Mouse (Mus musculus) limb, embryonic 14.5 days (tissue): ENCODE data around the gene Ube2j1. TPM values are rescaled to one million over a fixed set of nuclear protein-coding genes. Genes with fewer than 3 reads are reported as not detected.
"Not testable (repeated sequence)": the region's sequence is repeated elsewhere in the genome, so short reads cannot be mapped to it uniquely, and the experiment has no call there.

ENCODE experiments used
- ATAC-seq: fragments of 200-750 bp; cut with Nextera tagmentation; 2 replicates; pipeline ENCODE4 v1.8.0; 2017; ENCODE audit warnings: low read depth, moderate number of reproducible peaks, moderate TSS enrichment; ENCODE audit not compliant: low FRiP score
- DNase-seq: peaks from one replicate; pipeline ENCODE4 v3.0.0-alpha.2; 2015; ENCODE audit warnings: low spot score
- H3K27ac ChIP-seq: fragments of 300-500 bp; sonication (generic); replicated peaks from 2 replicates; pipeline ENCODE4 v1.5.1; 2014; ENCODE audit warnings: low read depth, mild to moderate bottlenecking, low read length, moderate library complexity, mixed read lengths
- H3K27me3 ChIP-seq: fragments of 300-500 bp; sonication (generic); 2 replicates; pipeline ENCODE4 v1.6.1; 2014; ENCODE audit warnings: low read length, mixed read lengths; ENCODE audit not compliant: control insufficient read depth, insufficient read depth
- H3K36me3 ChIP-seq: fragments of 300-500 bp; sonication (generic); 2 replicates; pipeline ENCODE4 v1.6.1; 2014; ENCODE audit warnings: mild to moderate bottlenecking, low read length, moderate library complexity, mixed read lengths; ENCODE audit not compliant: control insufficient read depth, insufficient read depth
- H3K4me1 ChIP-seq: fragments of 300-500 bp; sonication (generic); 2 replicates; pipeline ENCODE4 v1.6.1; 2014; ENCODE audit warnings: antibody characterized with exemption, low read length, mixed read lengths; ENCODE audit not compliant: control insufficient read depth, insufficient read depth
- H3K4me2 ChIP-seq: fragments of 300-500 bp; sonication (generic); replicated peaks from 2 replicates; pipeline ENCODE4 v1.6.1; 2014; ENCODE audit warnings: low read depth, mild to moderate bottlenecking, low read length, moderate library complexity; ENCODE audit not compliant: severe bottlenecking
- H3K4me3 ChIP-seq: fragments of 300-500 bp; sonication (generic); replicated peaks from 2 replicates; pipeline ENCODE4 v1.5.1; 2014; ENCODE audit warnings: low read length
- H3K9ac ChIP-seq: fragments of 300-500 bp; sonication (generic); 2 replicates; pipeline ENCODE4 v1.6.1; 2014; ENCODE audit warnings: mild to moderate bottlenecking, low read depth, low read length, moderate library complexity; ENCODE audit not compliant: severe bottlenecking
- H3K9me3 ChIP-seq: fragments of 300-500 bp; sonication (generic); 2 replicates; pipeline ENCODE4 v1.6.1; 2016; ENCODE audit warnings: low read length; ENCODE audit not compliant: control insufficient read depth
- POLR2A ChIP-seq: fragments of 200-500 bp; IDR thresholded peaks from 2 replicates; pipeline ENCODE4 v1.8.0; 2012; ENCODE audit warnings: inconsistent platforms, mild to moderate bottlenecking, moderate library complexity, borderline replicate concordance; ENCODE audit not compliant: insufficient read depth, insufficient read length; ENCODE audit errors: extremely low read depth
- WGBS: fragments of 180-500 bp; shearing (Covaris S2); extraction: QIAGEN DNeasy Blood & Tissue Kit; methylation state at CpG from one replicate; pipeline ENCODE4 v1.1.7; 2014; 5-methylcytosine and 5-hydroxymethylcytosine counted together
- polyA plus RNA-seq, 2 experiments: library from polyadenylated mRNA; depleted of rRNA in 1 of 2; stranded (reverse) in 1 of 2; unstranded in 1 of 2; fragments of >200 nt; fragmentation: Nextera tagmentation in 1 of 2; extraction: Ambion mirVana in 1 of 2; gene quantifications; 2 replicates each; pipeline versions ENCODE4 v1.2.1 to v1.2.3; 2012 to 2014

Ube2j1 gene
- polyA plus RNA-seq, 2 experiments = 26.6 to 38.0 TPM

GRCm38 (mm10) chr4:32989346-32989745 lies 41.9 kb upstream of the Ube2j1 start:
- Histone ChIP-seq H3K4me3 (no peak overlapping the region), H3K27me3 (no peaks in the 10 kb centered on the region), H3K9me3 (no peaks in the 10 kb centered on the region), H3K9ac (no peak overlapping the region), H3K36me3 (no peaks in the 10 kb centered on the region), H3K27ac (no peak overlapping the region), H3K4me1 (peaks cover 7% of the 10 kb centered on the region; the same call in 1 of the 2 replicates), H3K4me2 (no peak overlapping the region)
- no peak for TF ChIP-seq POLR2A
- DNase-seq = no peak
- 78% methylated on average over 2 of the region's 2 CpGs for WGBS
- ATAC-seq = no peak

GRCm38 (mm10) chr4:32994168-32994567 lies 37.0 kb upstream of the Ube2j1 start:
- DNase-seq = no peak
- H3K27ac ChIP-seq = no peak overlapping the region
- no peak overlapping the region for H3K9ac ChIP-seq
- H3K9me3 ChIP-seq = no peaks in the 10 kb centered on the region
- H3K27me3 ChIP-seq = no peaks in the 10 kb centered on the region
- no peaks in the 10 kb centered on the region for H3K36me3 ChIP-seq
- H3K4me2 ChIP-seq = no peak overlapping the region
- TF ChIP-seq POLR2A = no peak
- no peak overlapping the region for H3K4me3 ChIP-seq
- H3K4me1 ChIP-seq = no peaks in the 10 kb centered on the region
- ATAC-seq = no peak
- WGBS = 68% methylated on average over 3 of the region's 3 CpGs

- no peak overlapping the region for H3K4me2 ChIP-seq
- WGBS = 90% methylated on average over 5 of the region's 5 CpGs
- no peaks in the 10 kb centered on the region for H3K27me3 ChIP-seq
- H3K9ac ChIP-seq = no peak overlapping the region
- no peaks in the 10 kb centered on the region for H3K36me3 ChIP-seq
- H3K4me1 ChIP-seq = no peaks in the 10 kb centered on the region
- H3K9me3 ChIP-seq = no peaks in the 10 kb centered on the region
- no peak overlapping the region for H3K4me3 ChIP-seq
- DNase-seq = no peak
- ATAC-seq = no peak
- no peak for TF ChIP-seq POLR2A
- H3K27ac ChIP-seq = no peak overlapping the region
Observed at GRCm38 (mm10) chr4:32996083-32996482, 35.1 kb upstream of the Ube2j1 start.

GRCm38 (mm10) chr4:32997571-32997970 lies 33.6 kb upstream of the Ube2j1 start:
- ATAC-seq (no peak), DNase-seq (no peak)
- no peak overlapping the region for H3K27ac ChIP-seq
- no peaks in the 10 kb centered on the region for H3K4me1 ChIP-seq
- no peaks in the 10 kb centered on the region for H3K27me3 ChIP-seq
- TF ChIP-seq POLR2A = no peak
- H3K9me3 ChIP-seq = no peaks in the 10 kb centered on the region
- WGBS = 80% methylated on average over 5 of the region's 5 CpGs
- H3K4me3 ChIP-seq = no peak overlapping the region
- no peak overlapping the region for H3K9ac ChIP-seq
- no peak overlapping the region for H3K4me2 ChIP-seq
- H3K36me3 ChIP-seq = no peaks in the 10 kb centered on the region

GRCm38 (mm10) chr4:32998996-32999395 lies 32.2 kb upstream of the Ube2j1 start:
- H3K9me3 ChIP-seq = no peaks in the 10 kb centered on the region
- 92% methylated on average over 8 of the region's 8 CpGs for WGBS
- no peak overlapping the region for H3K4me2 ChIP-seq
- no peak overlapping the region for H3K27ac ChIP-seq
- H3K9ac ChIP-seq = no peak overlapping the region
- no peak for TF ChIP-seq POLR2A
- DNase-seq = no peak
- H3K27me3 ChIP-seq = no peaks in the 10 kb centered on the region
- H3K4me1 ChIP-seq = no peaks in the 10 kb centered on the region
- H3K36me3 ChIP-seq = no peaks in the 10 kb centered on the region
- no peak overlapping the region for H3K4me3 ChIP-seq
- no peak for ATAC-seq

- no peak overlapping the region for H3K4me3 ChIP-seq
- H3K27ac ChIP-seq = no peak overlapping the region
- H3K36me3 ChIP-seq = no peaks in the 10 kb centered on the region
- DNase-seq (no peak), ATAC-seq (no peak)
- no peaks in the 10 kb centered on the region for H3K27me3 ChIP-seq
- H3K4me1 ChIP-seq = no peaks in the 10 kb centered on the region
- no peak overlapping the region for H3K9ac ChIP-seq
- H3K4me2 ChIP-seq = no peak overlapping the region
- no peaks in the 10 kb centered on the region for H3K9me3 ChIP-seq
- WGBS = 76% methylated on average over 3 of the region's 3 CpGs
- no peak for TF ChIP-seq POLR2A
Observed at GRCm38 (mm10) chr4:33002081-33002480, 29.1 kb upstream of the Ube2j1 start.

- not testable (repeated sequence) for ATAC-seq, DNase-seq
- 81% methylated on average over 10 of the region's 10 CpGs for WGBS
Observed at GRCm38 (mm10) chr4:33005595-33006470, 25.4 kb upstream of the Ube2j1 start.

More at GRCm38 (mm10) chr4:33005595-33006470, 25.4 kb upstream of the Ube2j1 start:
- H3K27ac ChIP-seq, H3K36me3 ChIP-seq, H3K4me2 ChIP-seq, H3K9me3 ChIP-seq, H3K4me3 ChIP-seq, H3K9ac ChIP-seq, H3K27me3 ChIP-seq, H3K4me1 ChIP-seq: not testable (repeated sequence)
